Mouse (Mus musculus) midbrain, embryonic 16.5 days (tissue): Measurements from ENCODE around the gene Mcm8. TPM values are rescaled to one million over a fixed set of nuclear protein-coding genes. Genes with fewer than 3 reads are reported as not detected.

ENCODE experiments used
- ATAC-seq: fragments of 200-750 bp; cut with Nextera tagmentation; 2 replicates; pipeline ENCODE4 v1.8.0; 2017; ENCODE audit warnings: moderate TSS enrichment
- H3K27ac ChIP-seq: fragments of 300-500 bp; sonication (generic); 2 replicates; pipeline ENCODE4 v1.5.1; 2014; ENCODE audit warnings: mild to moderate bottlenecking, low read length, mixed read lengths
- H3K27me3 ChIP-seq: fragments of 300-500 bp; sonication (generic); 2 replicates; pipeline ENCODE4 v1.6.1; 2014; ENCODE audit warnings: low read depth, low read length, mixed read lengths; ENCODE audit not compliant: control insufficient read depth, insufficient read depth
- H3K36me3 ChIP-seq: fragments of 300-500 bp; sonication (generic); 2 replicates; pipeline ENCODE4 v1.6.1; 2014; ENCODE audit warnings: mild to moderate bottlenecking, low read length, moderate library complexity, mixed read lengths; ENCODE audit not compliant: control insufficient read depth, insufficient read depth
- H3K4me1 ChIP-seq: fragments of 300-500 bp; sonication (generic); 2 replicates; pipeline ENCODE4 v1.6.1; 2014; ENCODE audit warnings: mild to moderate bottlenecking, low read length, mixed read lengths; ENCODE audit not compliant: control insufficient read depth, insufficient read depth
- H3K4me2 ChIP-seq: fragments of 300-500 bp; sonication (generic); 2 replicates; pipeline ENCODE4 v1.6.1; 2014; ENCODE audit warnings: mild to moderate bottlenecking, low read length, mixed read lengths
- H3K4me3 ChIP-seq: fragments of 300-500 bp; sonication (generic); 2 replicates; pipeline ENCODE4 v1.5.1; 2014; ENCODE audit warnings: low read depth, mild to moderate bottlenecking, low read length, moderate library complexity, mixed read lengths
- H3K9ac ChIP-seq: fragments of 300-500 bp; sonication (generic); 2 replicates; pipeline ENCODE4 v1.6.1; 2014; ENCODE audit warnings: low read depth, low read length, mixed read lengths
- H3K9me3 ChIP-seq: fragments of 300-500 bp; sonication (generic); replicated peaks from 2 replicates; pipeline ENCODE4 v1.6.1; 2014; ENCODE audit warnings: mild to moderate bottlenecking, low read length, mixed read lengths; ENCODE audit not compliant: control insufficient read depth, poor library complexity, severe bottlenecking
- WGBS: fragments of 180-500 bp; shearing (Covaris S2); extraction: QIAGEN DNeasy Blood & Tissue Kit; methylation state at CpG from one replicate; pipeline ENCODE4 v1.1.7; 2014; 5-methylcytosine and 5-hydroxymethylcytosine counted together
- polyA plus RNA-seq: library from polyadenylated mRNA; unstranded; fragments of >200 nt; fragmentation: Nextera tagmentation; extraction: Ambion mirVana; gene quantifications from 2 replicates; pipeline ENCODE4 v1.2.1, GENCODE M21; 2015

The Mcm8 gene
- 4.2 and 5.9 TPM in 2 replicates for polyA plus RNA-seq

GRCm38 (mm10) chr2:132815608-132816314 is at the start of gene Mcm8, which contains the start of gene Trmt6:
TSS of gene Mcm8 (plus strand) at chr2:132816141.
TSS of gene Trmt6 (minus strand) at chr2:132816055.
- peak within 1 kb of the TSS; percentile 67; the same call in 1 of the 2 replicates for H3K27ac ChIP-seq
- H3K36me3 ChIP-seq: peaks cover 8% of the 10 kb centered on the region
- no peaks in the 10 kb centered on the region for H3K9me3 ChIP-seq
- H3K4me2 ChIP-seq: peak within 1 kb of the TSS; percentile 73
- no peaks in the 10 kb centered on the region for H3K27me3 ChIP-seq
- H3K4me3 ChIP-seq: peak within 1 kb of the TSS; percentile 65
- H3K4me1 ChIP-seq: peaks cover 15% of the 10 kb centered on the region
- peak; percentile 100 for ATAC-seq
- H3K9ac ChIP-seq: peak within 1 kb of the TSS; percentile 77
- WGBS: under 1% methylated on average over 59 of the region's 59 CpGs

DNA sequence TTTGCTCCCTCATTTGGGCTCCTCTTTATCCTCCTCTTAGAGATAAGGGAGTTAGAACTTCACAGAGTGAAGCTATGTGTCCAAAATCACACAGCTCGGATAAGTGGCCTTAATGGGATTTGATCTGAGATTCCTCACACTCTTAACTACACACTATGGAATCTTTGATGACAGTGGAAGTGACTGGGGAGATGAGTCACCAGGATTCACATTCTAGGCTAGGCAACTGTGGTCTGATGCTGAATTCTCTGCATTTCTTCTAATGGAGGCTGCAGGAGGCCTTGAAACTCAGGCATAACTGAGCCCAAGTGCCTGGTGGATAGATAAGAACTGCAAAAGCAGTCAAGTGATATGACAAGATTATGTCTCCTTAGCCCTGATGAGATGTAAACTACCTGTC is 45.1 kb upstream of the Mcm8 start:
- H3K9me3 ChIP-seq: no peaks in the 10 kb centered on the region
- no peak overlapping the region for H3K27ac ChIP-seq
- no peaks in the 10 kb centered on the region for H3K27me3 ChIP-seq
- no peaks in the 10 kb centered on the region for H3K36me3 ChIP-seq
- H3K4me3 ChIP-seq: no peak overlapping the region
- H3K9ac ChIP-seq: no peak overlapping the region
- no peak overlapping the region for H3K4me2 ChIP-seq
- WGBS: 82% methylated on average over 1 of the region's 1 CpGs
- no peak for ATAC-seq
- H3K4me1 ChIP-seq: no peaks in the 10 kb centered on the region

DNA sequence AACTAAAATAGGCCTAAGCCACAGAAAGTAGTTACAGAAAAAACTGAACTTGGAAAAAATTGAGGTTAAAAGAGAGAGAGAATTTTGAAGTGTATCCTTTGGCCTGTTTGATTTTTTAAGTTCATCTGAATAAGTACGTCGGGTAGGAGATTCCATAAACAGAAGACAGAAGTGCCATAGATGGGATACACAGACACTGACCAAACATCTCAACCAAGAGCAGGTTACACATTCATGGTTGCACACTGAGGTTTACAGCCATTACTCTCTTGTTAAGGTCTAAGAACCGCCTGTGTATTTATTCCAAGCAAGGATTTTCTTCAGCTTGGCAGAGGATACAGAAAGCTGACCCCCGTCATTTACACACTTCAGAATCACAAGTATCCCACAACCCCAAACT is 35.0 kb upstream of the Mcm8 start, which contains the start of gene Chgb:
Gene Chgb, plus strand, starts transcription at position 301 of the 400 bp plus-strand sequence.
- no peak for ATAC-seq
- H3K9ac ChIP-seq: peak within 1 kb of the TSS; percentile 95
- H3K4me1 ChIP-seq: peaks cover 12% of the 10 kb centered on the region
- H3K36me3 ChIP-seq: no peaks in the 10 kb centered on the region
- 5% methylated on average over 4 of the region's 4 CpGs for WGBS
- H3K4me2 ChIP-seq: peak within 1 kb of the TSS; percentile 69
- H3K27ac ChIP-seq: peak within 1 kb of the TSS; percentile 97
- H3K9me3 ChIP-seq: no peaks in the 10 kb centered on the region
- peak within 1 kb of the TSS; percentile 81 for H3K4me3 ChIP-seq
- H3K27me3 ChIP-seq: no peaks in the 10 kb centered on the region

DNA sequence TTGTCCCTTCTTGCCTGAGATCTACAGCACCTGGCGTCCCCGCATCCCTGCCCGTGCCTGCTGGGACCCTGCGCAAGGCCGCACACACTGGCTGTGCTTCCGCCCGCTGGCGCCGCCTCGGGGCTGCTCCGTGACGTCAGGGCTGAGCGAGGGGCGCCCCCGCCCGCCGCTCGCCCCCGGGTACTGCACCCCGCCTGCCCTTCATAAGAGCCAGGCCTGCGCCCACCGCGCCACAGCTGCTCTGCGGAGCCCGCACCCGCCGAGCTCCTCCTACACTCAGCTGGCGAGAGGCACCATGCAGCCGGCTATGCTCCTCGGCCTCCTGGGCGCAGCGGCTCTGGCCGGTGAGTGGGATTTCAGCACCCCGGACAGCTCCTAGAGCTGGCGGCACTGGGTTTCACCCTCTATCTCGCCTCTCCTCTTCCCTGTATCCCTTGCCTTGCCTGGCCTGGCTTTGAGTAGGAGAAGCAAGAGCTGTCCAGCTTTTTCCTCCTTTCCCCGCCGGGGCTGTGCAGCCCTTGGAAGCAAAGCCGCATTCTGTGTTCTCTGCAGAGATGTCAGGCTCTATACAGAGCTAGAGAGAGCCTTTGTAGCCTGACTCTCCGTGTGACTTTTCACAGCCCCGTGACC is 34.4 kb upstream of the Mcm8 start:
- peak overlapping the region; percentile 97 for H3K27ac ChIP-seq
- peak; percentile 98 for ATAC-seq
- H3K36me3 ChIP-seq: no peaks in the 10 kb centered on the region
- under 1% methylated on average over 41 of the region's 41 CpGs for WGBS
- H3K9ac ChIP-seq: peak overlapping the region; percentile 95
- H3K4me1 ChIP-seq: peaks cover 12% of the 10 kb centered on the region
- peak overlapping the region; percentile 69 for H3K4me2 ChIP-seq
- H3K9me3 ChIP-seq: no peaks in the 10 kb centered on the region
- H3K4me3 ChIP-seq: peak overlapping the region; percentile 81
- no peaks in the 10 kb centered on the region for H3K27me3 ChIP-seq

DNA sequence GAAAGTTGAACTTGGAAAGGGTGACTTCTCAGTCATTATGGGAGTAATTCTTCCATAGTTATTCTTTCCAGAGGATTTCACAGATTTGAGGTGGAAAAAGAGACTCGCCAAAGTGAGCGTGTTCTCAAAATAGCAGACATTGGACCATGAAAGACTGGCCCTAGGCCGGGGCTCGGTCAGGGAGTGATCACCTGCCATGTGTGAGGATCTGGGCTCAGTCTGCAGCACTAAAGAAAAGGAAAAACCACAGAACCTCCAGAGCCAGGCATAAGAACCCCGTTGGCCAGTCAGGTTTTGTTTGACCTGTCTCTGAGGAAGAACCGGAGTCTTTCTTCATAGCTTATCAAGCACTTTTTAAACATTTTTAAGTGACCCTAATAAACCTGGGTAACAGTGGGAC is 31.9 kb upstream of the Mcm8 start:
- ATAC-seq: no peak
- H3K36me3 ChIP-seq: no peaks in the 10 kb centered on the region; the same call in 1 of the 2 replicates
- 0 out of 2 replicates have a peak overlapping the region, but pooled peaks have one; percentile 7 for H3K4me2 ChIP-seq
- H3K27ac ChIP-seq: no peak overlapping the region
- H3K4me1 ChIP-seq: peaks cover 12% of the 10 kb centered on the region
- H3K9me3 ChIP-seq: no peaks in the 10 kb centered on the region
- no peak overlapping the region for H3K9ac ChIP-seq
- no peaks in the 10 kb centered on the region for H3K27me3 ChIP-seq
- no peak overlapping the region for H3K4me3 ChIP-seq
- WGBS: 85% methylated on average over 6 of the region's 6 CpGs

- Histone ChIP-seq H3K27me3 (no peaks in the 10 kb centered on the region), H3K9me3 (no peaks in the 10 kb centered on the region), H3K36me3 (peaks cover 20% of the 10 kb centered on the region), H3K4me1 (no peaks in the 10 kb centered on the region), H3K4me2 (no peak overlapping the region), H3K4me3 (no peak overlapping the region), H3K9ac (no peak overlapping the region), H3K27ac (no peak overlapping the region)
- 91% methylated on average over 19 of the region's 19 CpGs for WGBS
- no peak for ATAC-seq
Observed at GRCm38 (mm10) chr2:132793441-132794203, 22.3 kb upstream of the Mcm8 start.

GRCm38 (mm10) chr2:132794204-132794586 is 21.7 kb upstream of the Mcm8 start:
- WGBS: 91% methylated on average over 7 of the region's 7 CpGs
- Histone ChIP-seq H3K27ac (no peak overlapping the region), H3K27me3 (no peaks in the 10 kb centered on the region), H3K4me3 (no peak overlapping the region), H3K9me3 (no peaks in the 10 kb centered on the region), H3K36me3 (peaks cover 20% of the 10 kb centered on the region), H3K4me2 (no peak overlapping the region), H3K9ac (no peak overlapping the region), H3K4me1 (no peaks in the 10 kb centered on the region)
- ATAC-seq: no peak

- ATAC-seq: no peak
- H3K4me3 ChIP-seq: no peak overlapping the region
- H3K4me1 ChIP-seq: no peaks in the 10 kb centered on the region
- H3K36me3 ChIP-seq: peaks cover 25% of the 10 kb centered on the region
- 91% methylated on average over 2 of the region's 2 CpGs for WGBS
- H3K4me2 ChIP-seq: no peak overlapping the region
- H3K9me3 ChIP-seq: no peaks in the 10 kb centered on the region
- H3K9ac ChIP-seq: no peak overlapping the region
- no peak overlapping the region for H3K27ac ChIP-seq
- H3K27me3 ChIP-seq: no peaks in the 10 kb centered on the region
Observed at GRCm38 (mm10) chr2:132802976-132803375, 13.0 kb upstream of the Mcm8 start.
